Mouse (Mus musculus) intestine, embryonic 16.5 days (tissue): ENCODE data around the gene Opcml. TPM values are rescaled to one million over a fixed set of nuclear protein-coding genes. Genes with fewer than 3 reads are reported as not detected.

Experiments
- ATAC-seq: fragments of 200-750 bp; cut with Nextera tagmentation; 2 replicates; pipeline ENCODE4 v1.8.0; 2017; ENCODE audit warnings: moderate TSS enrichment, moderate library complexity
- H3K27ac ChIP-seq: fragments of 300-500 bp; sonication (generic); 2 replicates; pipeline ENCODE4 v1.5.1; 2014; ENCODE audit warnings: mild to moderate bottlenecking, low read length
- H3K27me3 ChIP-seq: fragments of 300-500 bp; sonication (generic); replicated peaks from 2 replicates; pipeline ENCODE4 v1.6.1; 2014; ENCODE audit warnings: low read length, control low read depth, mixed read lengths; ENCODE audit not compliant: control insufficient read depth, insufficient read depth
- H3K36me3 ChIP-seq: fragments of 300-500 bp; sonication (generic); 2 replicates; pipeline ENCODE4 v1.6.1; 2014; ENCODE audit warnings: low read length, control low read depth; ENCODE audit not compliant: control insufficient read depth, insufficient read depth
- H3K4me1 ChIP-seq: fragments of 300-500 bp; sonication (generic); 2 replicates; pipeline ENCODE4 v1.6.1; 2014; ENCODE audit warnings: low read length, control low read depth, mixed read lengths; ENCODE audit not compliant: control insufficient read depth, insufficient read depth
- H3K4me2 ChIP-seq: fragments of 300-500 bp; sonication (generic); 2 replicates; pipeline ENCODE4 v1.6.1; 2014; ENCODE audit warnings: low read depth, low read length, control low read depth
- H3K4me3 ChIP-seq: fragments of 300-500 bp; sonication (generic); 2 replicates; pipeline ENCODE4 v1.5.1; 2014; ENCODE audit warnings: mild to moderate bottlenecking, low read length
- H3K9ac ChIP-seq: fragments of 300-500 bp; sonication (generic); 2 replicates; pipeline ENCODE4 v1.6.1; 2014; ENCODE audit warnings: low read depth, low read length
- H3K9me3 ChIP-seq: fragments of 300-500 bp; sonication (generic); 2 replicates; pipeline ENCODE4 v1.6.1; 2016; ENCODE audit warnings: low read length, control low read depth; ENCODE audit not compliant: control insufficient read depth
- WGBS: fragments of 180-500 bp; shearing (Covaris S2); extraction: QIAGEN DNeasy Blood & Tissue Kit; methylation state at CpG from one replicate; pipeline ENCODE4 v1.1.7; 2014; 5-methylcytosine and 5-hydroxymethylcytosine counted together
- microRNA-seq: library from miRNA; unstranded; fragments of <30 nt; microRNA quantifications from one replicate; pipeline ENCODE4, GENCODE M21; 2016
- polyA plus RNA-seq: library from polyadenylated mRNA; unstranded; fragments of >200 nt; fragmentation: Nextera tagmentation; extraction: Ambion mirVana; gene quantifications from 2 replicates; pipeline ENCODE4 v1.2.1, GENCODE M21; 2015

Gene Opcml
- polyA plus RNA-seq, 1 experiment from 2014 or later, result 3.1 TPM

DNA sequence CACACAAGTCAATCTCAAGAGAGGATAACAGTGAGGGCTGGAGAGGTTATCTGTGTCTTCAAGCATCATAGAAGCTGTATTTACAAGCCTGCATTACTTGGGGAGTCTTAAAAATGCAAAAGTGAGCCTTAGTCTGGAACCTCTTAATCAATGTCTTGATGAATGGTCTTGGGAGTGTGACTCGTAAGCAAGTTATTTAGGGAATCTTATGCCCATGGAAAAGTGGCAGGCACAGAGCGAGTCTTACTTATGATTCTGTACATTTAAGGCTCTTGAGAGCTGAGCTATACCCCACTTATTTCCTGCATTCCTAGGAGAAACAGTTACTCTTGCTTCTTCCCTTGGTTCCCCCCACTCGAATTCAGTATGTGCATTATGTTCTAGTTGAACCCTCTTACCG, 1119.2 kb downstream of the Opcml start:
- H3K9me3 ChIP-seq, result no peaks in the 10 kb centered on the region
- no peak overlapping the region for H3K9ac ChIP-seq
- no peaks in the 10 kb centered on the region for H3K4me1 ChIP-seq
- no peaks in the 10 kb centered on the region for H3K27me3 ChIP-seq
- WGBS, result 82% methylated on average over 4 of the region's 4 CpGs
- no peak overlapping the region for H3K27ac ChIP-seq
- no peak overlapping the region for H3K4me2 ChIP-seq
- H3K36me3 ChIP-seq, result no peaks in the 10 kb centered on the region
- H3K4me3 ChIP-seq, result no peak overlapping the region
- no peak for ATAC-seq

DNA sequence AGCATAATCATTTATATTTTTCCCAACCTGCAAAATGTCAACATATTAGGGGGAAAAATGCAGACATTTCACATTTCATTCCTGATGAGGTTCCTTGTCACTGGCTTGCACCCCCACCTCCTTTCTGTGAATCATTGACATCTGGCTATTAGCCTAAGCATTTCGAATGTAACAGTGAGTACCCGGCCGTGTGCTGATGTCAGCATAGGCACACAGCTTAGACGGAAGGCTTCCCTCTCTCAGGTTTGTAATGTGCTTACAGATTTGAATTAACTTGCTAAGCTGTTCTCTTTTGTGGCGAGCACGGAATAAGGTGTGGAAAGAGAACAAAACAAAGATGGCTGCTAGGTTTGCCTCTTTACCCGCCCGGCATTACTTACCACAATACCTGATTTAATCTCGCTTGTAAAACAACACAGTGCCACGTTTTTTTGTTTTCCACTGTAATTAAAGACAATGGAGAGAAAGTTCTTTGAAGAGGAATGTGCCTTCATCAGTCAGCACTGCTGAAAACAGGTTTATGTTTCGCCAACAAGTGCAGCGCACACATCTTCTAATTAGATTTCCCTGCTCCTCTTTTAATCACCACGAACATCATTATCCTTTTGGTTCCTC, 1121.1 kb downstream of the Opcml start:
- Histone ChIP-seq H3K4me2 (no peak overlapping the region), H3K27ac (no peak overlapping the region), H3K9me3 (no peaks in the 10 kb centered on the region), H3K4me1 (no peaks in the 10 kb centered on the region), H3K9ac (no peak overlapping the region), H3K4me3 (no peak overlapping the region), H3K27me3 (no peaks in the 10 kb centered on the region), H3K36me3 (no peaks in the 10 kb centered on the region)
- WGBS, result 60% methylated on average over 13 of the region's 13 CpGs
- no peak for ATAC-seq

DNA sequence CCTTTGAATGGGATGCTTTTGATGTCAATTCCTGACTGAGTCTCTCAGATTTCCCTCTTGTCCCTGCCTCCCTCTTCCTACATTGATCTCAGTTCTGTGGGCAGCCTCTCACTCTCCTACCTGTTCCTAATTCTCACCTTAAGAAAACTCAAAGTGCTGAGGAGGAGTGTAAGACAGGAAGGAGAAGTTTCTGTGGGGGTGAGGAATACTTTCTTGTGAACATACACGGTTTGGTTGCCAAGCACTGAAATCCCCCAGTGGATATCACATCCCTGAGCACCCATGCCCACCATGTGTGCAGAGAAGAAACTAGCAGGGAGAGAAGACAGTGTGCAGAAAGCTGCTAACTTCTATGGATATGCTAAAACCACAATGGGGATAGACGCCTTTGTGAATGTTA, 1141.5 kb downstream of the Opcml start:
- ATAC-seq, result no peak
- H3K36me3 ChIP-seq, result no peaks in the 10 kb centered on the region
- no peaks in the 10 kb centered on the region for H3K27me3 ChIP-seq
- H3K4me2 ChIP-seq, result no peak overlapping the region
- no peaks in the 10 kb centered on the region for H3K9me3 ChIP-seq
- H3K4me3 ChIP-seq, result no peak overlapping the region
- WGBS, result 75% methylated on average over 2 of the region's 2 CpGs
- no peak overlapping the region for H3K9ac ChIP-seq
- no peaks in the 10 kb centered on the region for H3K4me1 ChIP-seq
- no peak overlapping the region for H3K27ac ChIP-seq

DNA sequence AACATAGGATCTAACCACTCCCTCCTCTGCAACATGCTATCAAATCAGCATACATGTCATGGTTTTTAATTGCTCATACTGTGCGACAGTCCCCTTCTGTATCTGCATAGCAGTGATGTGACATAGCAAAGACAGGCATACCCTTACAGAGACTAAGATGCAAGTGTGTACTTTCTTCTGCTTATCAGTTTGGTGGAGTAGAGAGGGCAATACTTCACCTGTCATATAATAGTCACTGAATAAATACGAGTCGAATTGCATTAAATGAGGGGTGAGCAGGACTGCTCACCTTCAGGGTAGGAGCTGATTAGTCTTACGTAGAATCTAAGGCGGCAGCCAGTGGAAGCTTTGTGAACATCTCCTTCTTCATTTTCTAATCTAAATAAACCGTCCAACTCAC, 1146.6 kb downstream of the Opcml start:
- Histone ChIP-seq H3K27ac (no peak overlapping the region), H3K4me1 (no peaks in the 10 kb centered on the region), H3K4me3 (no peak overlapping the region), H3K9me3 (no peaks in the 10 kb centered on the region), H3K27me3 (no peaks in the 10 kb centered on the region), H3K4me2 (no peak overlapping the region), H3K36me3 (no peaks in the 10 kb centered on the region), H3K9ac (no peak overlapping the region)
- 39% methylated on average over 6 of the region's 6 CpGs for WGBS
- peak; percentile 56; the same call in 1 of the 2 replicates for ATAC-seq

DNA sequence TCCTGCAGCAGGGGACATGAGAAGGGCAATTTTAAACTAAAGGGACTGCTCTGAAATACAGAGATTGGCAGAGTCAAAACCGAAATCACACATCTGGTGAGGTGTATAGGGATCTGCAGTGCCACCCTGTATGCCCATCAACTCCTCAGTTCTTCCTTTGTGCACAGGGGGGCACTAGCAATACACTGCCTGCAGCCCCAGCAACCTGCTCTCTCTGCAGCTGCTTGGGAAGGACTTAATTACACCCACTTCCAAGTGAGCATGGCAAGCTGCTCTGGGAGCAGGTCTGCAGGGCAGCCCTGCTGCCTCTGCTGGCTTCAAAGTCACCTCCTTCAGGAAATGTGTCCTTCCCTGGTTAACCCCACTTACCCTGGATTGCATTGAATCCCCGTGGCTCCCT, 1147.4 kb downstream of the Opcml start:
- 59% methylated on average over 2 of the region's 2 CpGs for WGBS
- H3K4me2 ChIP-seq, result no peak overlapping the region
- no peaks in the 10 kb centered on the region for H3K9me3 ChIP-seq
- no peak overlapping the region for H3K27ac ChIP-seq
- no peaks in the 10 kb centered on the region for H3K36me3 ChIP-seq
- H3K4me1 ChIP-seq, result no peaks in the 10 kb centered on the region
- no peaks in the 10 kb centered on the region for H3K27me3 ChIP-seq
- H3K9ac ChIP-seq, result no peak overlapping the region
- no peak overlapping the region for H3K4me3 ChIP-seq
- ATAC-seq, result no peak

DNA sequence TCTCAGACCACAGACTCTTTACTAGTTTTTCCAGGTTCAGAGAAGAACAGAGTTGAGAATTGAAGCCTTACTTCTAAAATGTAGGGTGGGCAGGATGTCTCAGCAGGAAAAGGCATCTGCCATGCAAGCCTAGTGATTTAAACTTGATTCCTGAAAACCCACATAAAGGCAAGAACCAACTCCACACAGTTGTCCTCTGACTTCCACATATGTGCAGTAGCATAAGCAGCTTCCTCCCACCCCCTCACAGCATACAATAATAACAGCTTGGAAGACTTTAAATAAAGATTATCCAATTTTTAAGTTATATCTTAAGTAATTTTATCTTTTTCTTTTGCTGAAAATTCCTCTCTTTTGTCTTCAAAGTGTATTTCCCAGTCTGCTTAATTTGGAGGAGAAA, 1150.3 kb downstream of the Opcml start:
- Histone ChIP-seq H3K4me1 (no peaks in the 10 kb centered on the region), H3K36me3 (no peaks in the 10 kb centered on the region), H3K27me3 (no peaks in the 10 kb centered on the region), H3K9ac (no peak overlapping the region), H3K9me3 (no peaks in the 10 kb centered on the region), H3K4me2 (no peak overlapping the region), H3K4me3 (no peak overlapping the region), H3K27ac (no peak overlapping the region)
- ATAC-seq, result no peak

DNA sequence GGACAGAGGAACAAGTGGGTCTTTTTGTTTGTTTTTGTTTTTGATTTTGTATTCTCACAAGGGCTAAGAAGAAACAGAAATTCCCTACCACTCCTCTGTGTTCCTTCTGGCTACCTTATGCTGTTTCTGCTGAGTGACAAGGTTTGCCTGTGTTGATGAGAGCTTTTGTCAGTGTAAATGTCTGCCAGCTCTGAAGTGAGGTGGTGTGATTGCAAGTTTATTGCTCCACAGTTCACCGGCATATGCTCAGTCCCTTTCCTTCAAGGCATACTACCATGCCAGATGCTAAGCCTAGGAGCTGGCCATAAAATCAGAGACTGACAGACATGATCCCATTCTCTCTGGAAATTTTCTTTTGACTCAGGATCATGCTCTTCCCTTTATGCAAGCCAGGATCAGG, 1178.9 kb downstream of the Opcml start:
- 41% methylated on average over 1 of the region's 1 CpGs for WGBS
- Histone ChIP-seq H3K9me3 (no peaks in the 10 kb centered on the region), H3K4me3 (no peak overlapping the region), H3K9ac (no peak overlapping the region), H3K36me3 (no peaks in the 10 kb centered on the region), H3K4me2 (no peak overlapping the region), H3K4me1 (no peaks in the 10 kb centered on the region), H3K27ac (no peak overlapping the region), H3K27me3 (no peaks in the 10 kb centered on the region)
- no peak for ATAC-seq

Small RNA genes lying within 50 kb of the gene (microRNA-seq; reads per million reads assigned to microRNA genes)
- not detected for gene Gm44316
